Mouse (Mus musculus): ENCODE results near the gene Kif7. TPM values are rescaled to one million over a fixed set of nuclear protein-coding genes. Genes with fewer than 3 reads are reported as not detected.

Kif7 gene
- total RNA-seq, 4 experiments from 2014 or later, result 0.27 to 0.52 (median 0.38) TPM

DNA sequence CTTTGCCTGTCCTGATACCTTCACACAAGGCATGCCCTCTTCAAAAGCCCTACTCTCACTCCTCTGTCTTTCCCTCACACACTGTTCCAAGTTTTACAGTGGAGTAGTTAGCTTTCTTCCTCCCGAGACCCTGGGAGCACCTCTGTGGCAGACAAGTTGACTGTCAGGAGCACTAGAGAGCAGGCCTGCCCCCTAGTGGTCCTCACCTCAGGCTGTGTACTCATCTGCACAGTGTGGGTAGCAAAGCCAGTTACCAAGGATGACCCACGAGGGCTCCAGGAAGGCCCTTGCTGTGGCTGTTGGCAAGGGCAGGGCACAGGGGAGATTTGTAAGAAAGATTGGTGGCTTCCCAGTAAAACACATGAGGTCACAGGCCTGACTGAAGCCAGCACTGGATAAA, 11.6 kb upstream of the Kif7 start:
- DNase-seq (ENCODE audit: low spot score in 2 of 2), result no peak

DNA sequence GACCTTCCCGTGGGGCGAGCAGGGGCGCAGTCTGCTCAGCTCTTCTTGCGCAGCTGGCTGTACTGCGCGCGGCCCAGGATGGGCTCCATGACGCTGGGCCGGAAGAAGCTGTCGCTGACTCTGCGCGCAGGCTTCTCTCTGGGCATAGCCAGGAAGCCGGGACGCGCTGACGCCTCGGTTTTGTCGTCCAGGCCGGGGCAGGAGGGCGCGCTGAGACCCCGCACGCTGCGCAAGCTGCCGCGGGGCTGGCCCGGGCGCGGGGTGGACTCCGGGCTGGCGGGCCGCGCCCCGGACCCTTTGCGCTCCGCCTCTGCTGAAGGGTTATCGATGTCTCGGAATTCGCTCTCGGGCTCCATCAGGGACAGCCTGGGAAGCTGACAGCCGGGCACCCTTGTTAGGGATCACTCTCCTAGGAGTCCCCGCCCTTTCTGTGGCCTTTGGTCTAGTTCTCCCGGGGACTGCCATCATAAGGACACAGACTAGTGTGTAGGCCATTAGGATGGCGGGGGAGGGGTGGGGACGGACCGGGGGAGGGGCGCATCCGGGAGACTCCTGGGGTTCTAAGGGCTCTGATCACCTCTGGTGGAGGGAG, 6.0 kb upstream of the Kif7 start:
- DNase-seq (ENCODE audit: low spot score in 2 of 2), result no peak

- DNase-seq (ENCODE audit: low spot score in 2 of 2), result no peak
Measured at GRCm38 (mm10) chr7:79710831-79711230, 4.7 kb downstream of the Kif7 start.

- no peak for DNase-seq (ENCODE audit: low spot score in 2 of 2)
Measured at GRCm38 (mm10) chr7:79710130-79710607, 5.4 kb downstream of the Kif7 start.

GRCm38 (mm10) chr7:79705210-79705609, 10.3 kb downstream of the Kif7 start:
- DNase-seq (ENCODE audit: low spot score in 2 of 2), result no peak

- no peak for DNase-seq (ENCODE audit: low spot score in 2 of 2)
Measured at GRCm38 (mm10) chr7:79702755-79703154, 12.8 kb downstream of the Kif7 start.

DNA sequence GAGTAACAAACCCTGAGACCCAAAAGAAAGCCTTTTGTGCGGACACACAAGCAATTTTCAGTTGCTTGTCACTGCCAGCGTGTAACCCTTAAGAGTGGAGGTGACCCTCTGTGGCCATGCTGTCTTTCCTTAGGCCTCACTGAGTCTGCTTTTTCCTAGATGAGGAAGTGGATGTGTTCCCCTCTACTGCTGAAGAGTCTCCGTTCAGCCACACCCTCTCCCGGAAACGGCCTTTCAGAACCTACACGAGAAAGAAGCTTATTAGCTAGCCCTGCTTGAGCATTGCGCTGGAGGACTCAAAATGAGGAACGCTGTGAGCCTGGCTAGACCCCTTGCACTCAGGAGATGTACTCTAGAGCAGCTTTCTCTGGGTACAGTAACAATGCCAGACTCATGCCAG, 19.0 kb downstream of the Kif7 start:
- no peak for DNase-seq (ENCODE audit: low spot score in 2 of 2)

DNA sequence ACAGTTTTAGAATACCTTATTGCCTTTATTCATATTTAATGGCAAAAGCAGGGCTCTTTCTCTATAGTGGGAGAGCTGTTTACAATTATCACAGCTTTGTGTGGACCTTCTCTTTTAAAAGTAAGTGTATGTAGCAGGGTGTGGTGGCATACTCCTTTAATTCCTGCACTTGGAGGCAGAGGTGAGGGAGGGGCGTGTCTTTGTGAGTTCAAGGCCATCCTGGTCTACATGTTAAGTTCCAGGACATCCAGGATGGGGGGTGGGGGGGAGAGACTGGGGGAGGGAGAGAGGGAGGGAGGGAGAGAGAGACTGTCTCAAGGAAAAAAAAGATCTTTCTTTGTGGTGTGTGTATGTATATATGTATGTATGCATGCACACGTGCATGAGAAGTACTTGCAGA, 35.3 kb downstream of the Kif7 start:
- DNase-seq (ENCODE audit: low spot score in 2 of 2), result no peak

DNA sequence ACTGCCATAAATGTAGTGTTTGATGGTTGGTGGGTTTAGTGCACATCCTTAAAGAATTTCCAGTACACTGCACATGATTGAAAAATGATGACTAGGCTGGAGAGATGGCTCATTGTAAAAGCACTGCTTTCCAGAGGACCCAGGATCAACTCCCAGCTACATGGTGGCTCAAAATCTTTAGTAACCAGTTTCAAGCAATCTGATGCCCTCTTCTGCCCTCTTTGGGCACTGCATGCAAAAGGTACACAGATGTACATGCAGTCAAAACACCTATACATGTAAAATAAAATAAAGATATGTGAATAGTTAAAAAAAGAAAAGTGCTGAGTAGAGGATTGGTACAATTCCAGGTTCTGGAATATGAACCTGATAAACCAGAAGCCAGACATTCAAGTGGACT, 36.3 kb downstream of the Kif7 start:
- no peak for DNase-seq (ENCODE audit: low spot score in 2 of 2)

- DNase-seq (ENCODE audit: low spot score in 2 of 2), result no peak
Measured at GRCm38 (mm10) chr7:79670900-79671604, 44.5 kb downstream of the Kif7 start.

GRCm38 (mm10) chr7:79666690-79667089, 48.8 kb downstream of the Kif7 start:
- no peak for DNase-seq (ENCODE audit: low spot score in 2 of 2)

DNA sequence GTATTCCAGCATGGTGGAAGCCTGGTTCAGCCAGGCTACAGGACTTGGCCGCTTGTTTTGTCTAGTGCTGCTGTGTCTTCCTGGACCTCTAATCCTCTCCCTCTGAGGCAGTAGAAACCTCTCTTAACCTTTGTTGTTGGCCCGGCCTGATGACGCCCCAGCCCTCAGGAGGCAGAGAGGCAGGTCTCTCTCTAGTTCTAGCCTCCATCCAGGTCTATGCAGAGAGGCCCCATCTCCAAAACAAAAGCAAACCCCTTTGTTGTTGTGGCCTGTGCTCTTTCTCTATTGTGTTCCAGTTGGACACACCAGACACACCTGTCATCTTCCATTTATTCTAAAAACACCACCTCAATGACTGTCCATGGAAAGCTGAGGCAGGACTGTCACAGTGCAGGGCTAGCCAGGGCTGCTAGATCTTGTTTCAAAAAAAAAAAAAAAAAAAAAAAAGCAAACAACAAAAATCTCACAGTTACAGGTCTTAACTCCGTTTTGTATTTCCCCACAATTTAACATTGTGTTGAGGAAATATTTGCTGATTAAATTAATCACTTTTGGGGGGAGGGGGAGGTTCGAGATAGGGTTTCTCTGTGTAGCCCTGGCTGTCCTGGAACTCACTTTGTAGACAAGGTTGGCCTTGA, 54.1 kb downstream of the Kif7 start:
- no peak for DNase-seq (ENCODE audit: low spot score in 2 of 2)

DNA sequence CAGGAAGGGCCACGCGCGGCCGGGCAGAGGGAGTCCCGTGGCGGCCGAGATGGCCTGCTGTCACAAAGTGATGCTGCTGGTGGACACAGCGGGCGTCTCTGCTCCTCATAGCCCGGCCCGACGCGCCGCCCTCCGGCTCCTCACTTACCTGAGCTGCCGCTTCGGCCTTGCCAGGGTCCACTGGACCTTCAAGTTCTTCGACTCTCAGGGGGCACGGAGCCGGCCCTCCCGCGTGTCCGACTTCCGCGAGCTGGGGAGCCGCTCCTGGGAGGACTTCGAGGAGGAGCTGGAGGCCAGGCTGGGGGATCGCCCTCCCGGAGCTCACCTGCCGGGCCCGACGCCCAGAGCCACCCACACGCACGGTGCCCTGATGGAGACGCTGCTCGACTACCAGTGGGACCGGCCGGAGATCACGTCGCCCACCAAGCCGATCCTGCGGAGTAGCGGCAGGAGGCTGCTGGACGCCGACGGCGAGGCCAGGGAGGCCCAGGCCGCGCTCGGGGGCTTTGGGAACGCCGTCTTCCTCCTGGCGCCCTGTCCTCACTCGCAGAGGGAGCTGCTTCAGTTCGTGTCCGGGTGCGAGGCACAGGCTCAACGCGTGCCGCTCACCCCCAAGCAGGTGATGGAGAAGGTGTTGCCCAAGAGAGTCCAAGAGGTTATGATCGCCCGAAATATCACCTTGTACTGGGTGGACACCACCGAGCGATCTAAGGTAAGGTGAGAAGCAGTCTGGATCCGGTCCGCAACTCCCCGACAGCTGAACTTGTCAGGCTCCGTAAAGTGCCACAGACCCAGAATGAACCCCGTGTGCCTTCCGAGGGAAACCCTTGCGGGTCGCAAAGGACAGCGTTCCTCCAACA, 55.0 kb downstream of the Kif7 start:
- no peak for DNase-seq (ENCODE audit: low spot score in 2 of 2)

GRCm38 (mm10) chr7:79659578-79660290, 55.8 kb downstream of the Kif7 start, which contains the start of gene Ticrr:
Gene Ticrr, plus strand, starts transcription at chr7:79660196.
- peak; percentile 87 to 91 for DNase-seq (ENCODE audit: low spot score in 2 of 2)

GRCm38 (mm10) chr7:79654586-79654985, 60.9 kb downstream of the Kif7 start:
- no peak for DNase-seq (ENCODE audit: low spot score in 2 of 2)

- no peak for DNase-seq (ENCODE audit: low spot score in 2 of 2)
Measured at GRCm38 (mm10) chr7:79654185-79654584, 61.3 kb downstream of the Kif7 start.

GRCm38 (mm10) chr7:79649005-79649404, 66.5 kb downstream of the Kif7 start:
- DNase-seq (ENCODE audit: low spot score in 2 of 2), result no peak

All from gastrocnemius, adult 8-10 months (tissue).